Mouse (Mus musculus) heart, adult 2 months (tissue): ENCODE results near the gene Rph3a. TPM values are rescaled to one million over a fixed set of nuclear protein-coding genes. Genes with fewer than 3 reads are reported as not detected.

Experiments used
- DNase-seq, 2 experiments: peaks; one replicate each; pipeline ENCODE4 v3.0.0; 2021
- H3K27ac ChIP-seq: fragments of 200-600 bp; 2 replicates; pipeline ENCODE4 v1.8.1; 2022
- H3K27me3 ChIP-seq: fragments of 200-500 bp; 2 replicates; pipeline ENCODE4 v1.6.1; 2012; ENCODE audit warnings: mild to moderate bottlenecking, low read length, inconsistent platforms, mixed read lengths; ENCODE audit not compliant: control insufficient read depth, insufficient read depth
- H3K36me3 ChIP-seq: fragments of 200-500 bp; 2 replicates; pipeline ENCODE4 v1.6.1; 2012; ENCODE audit warnings: low read length, inconsistent platforms; ENCODE audit not compliant: control insufficient read depth, insufficient read depth
- H3K4me1 ChIP-seq: fragments of 200-500 bp; 2 replicates; pipeline ENCODE4 v1.6.1; 2011; ENCODE audit warnings: low read length; ENCODE audit not compliant: control insufficient read depth, insufficient read depth
- H3K4me3 ChIP-seq: fragments of 200-600 bp; 2 replicates; pipeline ENCODE4 v1.8.1; 2022
- H3K79me2 ChIP-seq: fragments of 200-500 bp; replicated peaks from 2 replicates; pipeline ENCODE4 v1.6.1; 2012; ENCODE audit warnings: mild to moderate bottlenecking, inconsistent platforms, low read length, moderate library complexity, mixed read lengths; ENCODE audit not compliant: control insufficient read depth, insufficient read depth
- H3K9ac ChIP-seq: fragments of 200-500 bp; 2 replicates; pipeline ENCODE4 v1.6.1; 2012; ENCODE audit warnings: low read depth, mild to moderate bottlenecking, control low read depth, inconsistent platforms, low read length, mixed read lengths
- CTCF ChIP-seq: fragments of 200-600 bp; IDR thresholded peaks from 2 replicates; pipeline ENCODE4 v1.8.1; 2022; ENCODE audit warnings: antibody characterized with exemption, mild to moderate bottlenecking, moderate library complexity
- EP300 ChIP-seq: fragments of 200-500 bp; IDR thresholded peaks from 2 replicates; pipeline ENCODE4 v1.6.1; 2011; ENCODE audit warnings: low read depth, low read length, control low read depth; ENCODE audit not compliant: insufficient read depth
- POLR2A ChIP-seq: fragments of 200-500 bp; IDR thresholded peaks from 2 replicates; pipeline ENCODE4 v1.6.1; 2011; ENCODE audit warnings: mild to moderate bottlenecking, low read depth, low read length, control low read depth; ENCODE audit not compliant: insufficient read depth
- WGBS: fragments of 180-500 bp; shearing (Covaris S2); methylation state at CpG from one replicate; pipeline ENCODE4 v1.1.7; 2018; 5-methylcytosine and 5-hydroxymethylcytosine counted together
- intact Hi-C: fragments of 180-260 bp; cut with DNase I; formaldehyde crosslinking; loops from one replicate; pipeline ENCODE4 v1.15.1; 2025
- long read RNA-seq: library from polyadenylated mRNA; stranded (forward); transcript quantifications from one replicate; pipeline ENCODE4 v2.0.0, GENCODE M21; 2021
- polyA plus RNA-seq: library from polyadenylated mRNA; depleted of rRNA; stranded (reverse); fragments of >200 nt; gene quantifications from 2 replicates; pipeline ENCODE4 v1.2.3, GENCODE M21; 2012; rRNA removed
- total RNA-seq, 2 experiments: library from RNA; stranded (reverse); gene quantifications; 2 replicates each; pipeline ENCODE4 v1.2.3; 2021

Rph3a gene
- not detected for total RNA-seq
- 0.06 TPM in 1 of 2 replicates, not detected in the other for polyA plus RNA-seq
- long read RNA-seq = 0 reads

DNA sequence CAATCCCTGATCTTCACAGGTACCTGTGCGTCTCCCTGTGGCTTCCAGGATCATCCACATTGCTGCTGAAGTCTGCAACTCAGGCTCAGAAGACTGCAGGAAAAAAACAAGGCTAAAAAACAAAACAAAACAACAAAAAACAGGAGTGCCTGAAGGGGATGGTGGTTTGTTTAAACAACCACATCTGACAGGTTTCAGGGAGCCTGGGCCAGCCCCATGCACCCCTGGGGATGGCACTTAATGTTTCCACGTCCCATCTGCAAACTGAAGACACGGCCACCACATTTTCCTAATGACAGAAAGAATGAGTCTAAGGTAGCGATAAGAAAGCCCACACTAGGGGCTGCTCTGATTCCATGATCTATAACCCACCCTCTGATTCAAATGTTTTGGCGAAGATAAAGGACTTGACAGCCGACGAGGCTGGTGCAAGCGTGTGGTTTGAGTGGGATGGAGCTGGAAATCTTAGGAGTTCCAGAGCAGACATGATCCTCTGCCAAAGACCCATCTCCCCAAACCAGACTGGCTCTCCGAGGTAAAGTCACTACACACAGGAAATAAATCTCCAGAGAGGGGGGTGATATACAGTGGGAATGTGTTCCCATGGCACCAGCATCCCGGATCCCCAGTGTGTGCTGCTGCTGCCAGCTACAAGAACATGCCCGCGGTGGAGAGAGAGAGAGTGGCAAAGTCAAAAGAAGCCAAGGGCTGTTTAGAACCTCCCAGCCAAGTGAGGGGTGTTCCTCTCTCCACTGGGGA lies at the start of gene Rph3a:
Gene Rph3a, minus strand, starts transcription at position 282 of the 759 bp plus-strand sequence.
- no peak for TF ChIP-seq POLR2A
- TF ChIP-seq EP300 = no peak
- no peak for TF ChIP-seq CTCF
- Histone ChIP-seq H3K9ac (no peak within 1 kb of the TSS), H3K36me3 (no peaks in the 10 kb centered on the region), H3K27ac (no peak within 1 kb of the TSS), H3K4me1 (no peaks in the 10 kb centered on the region), H3K27me3 (peaks cover 2% of the 10 kb centered on the region; the same call in 1 of the 2 replicates), H3K79me2 (no peaks in the 10 kb centered on the region), H3K4me3 (no peak within 1 kb of the TSS)
- intact Hi-C loops = no loop called here
- WGBS = 67% methylated on average over 12 of the region's 12 CpGs
- DNase-seq = no peak

DNA sequence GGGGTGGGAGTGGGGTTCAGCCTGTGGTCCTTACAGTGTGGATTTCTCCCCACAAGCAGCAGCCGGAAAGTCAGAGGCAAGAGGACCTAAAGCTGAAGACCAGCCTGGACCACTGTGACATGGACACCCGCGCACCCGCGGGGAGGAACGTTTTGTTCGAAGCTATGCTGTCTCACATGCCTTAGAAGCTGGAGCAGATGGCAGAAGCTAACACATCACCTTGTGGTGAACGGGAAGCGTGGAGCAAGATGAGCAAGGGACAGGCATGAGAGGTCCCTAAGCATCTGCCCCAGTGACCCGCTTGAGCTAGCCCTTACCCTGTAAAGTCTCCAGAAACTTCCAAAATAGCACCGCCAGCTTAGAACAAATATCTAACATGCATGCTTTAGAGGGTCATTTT lies 48.4 kb upstream of the Rph3a start:
- H3K4me1 ChIP-seq = no peaks in the 10 kb centered on the region
- no peaks in the 10 kb centered on the region for H3K79me2 ChIP-seq
- H3K4me3 ChIP-seq = no peak overlapping the region
- H3K36me3 ChIP-seq = no peaks in the 10 kb centered on the region
- TF ChIP-seq EP300 = no peak
- no peak for TF ChIP-seq CTCF
- TF ChIP-seq POLR2A = no peak
- intact Hi-C loops = no loop called here
- WGBS = 83% methylated on average over 11 of the region's 11 CpGs
- no peak overlapping the region for H3K27ac ChIP-seq
- no peak overlapping the region for H3K9ac ChIP-seq
- no peaks in the 10 kb centered on the region for H3K27me3 ChIP-seq
- DNase-seq = no peak

DNA sequence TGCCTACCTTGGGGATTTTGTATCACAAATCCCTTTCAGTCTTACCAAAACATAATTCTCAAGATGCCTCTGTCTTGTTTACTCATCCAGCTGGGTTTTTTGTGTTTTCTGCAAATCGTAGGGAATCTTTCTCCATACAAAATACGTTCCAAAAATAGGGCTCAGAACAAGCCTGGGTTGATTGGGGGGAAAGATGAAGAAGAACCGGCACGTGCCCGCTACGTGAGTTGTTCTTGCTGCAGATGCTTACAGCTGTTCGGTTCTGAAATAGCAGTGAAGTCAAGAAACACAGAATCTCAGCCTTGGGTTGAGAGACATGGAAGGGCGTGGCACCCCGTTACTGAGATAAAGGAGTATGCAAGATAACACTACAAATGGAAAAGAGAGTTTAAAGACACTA lies 44.0 kb upstream of the Rph3a start:
- WGBS = 58% methylated on average over 9 of the region's 9 CpGs
- H3K79me2 ChIP-seq = no peaks in the 10 kb centered on the region
- no peak overlapping the region for H3K4me3 ChIP-seq
- intact Hi-C loops = no loop called here
- no peaks in the 10 kb centered on the region for H3K36me3 ChIP-seq
- no peak overlapping the region for H3K27ac ChIP-seq
- TF ChIP-seq CTCF (no peak), POLR2A (no peak), EP300 (no peak)
- H3K9ac ChIP-seq = no peak overlapping the region
- DNase-seq = no peak
- no peaks in the 10 kb centered on the region for H3K27me3 ChIP-seq
- no peaks in the 10 kb centered on the region for H3K4me1 ChIP-seq

DNA sequence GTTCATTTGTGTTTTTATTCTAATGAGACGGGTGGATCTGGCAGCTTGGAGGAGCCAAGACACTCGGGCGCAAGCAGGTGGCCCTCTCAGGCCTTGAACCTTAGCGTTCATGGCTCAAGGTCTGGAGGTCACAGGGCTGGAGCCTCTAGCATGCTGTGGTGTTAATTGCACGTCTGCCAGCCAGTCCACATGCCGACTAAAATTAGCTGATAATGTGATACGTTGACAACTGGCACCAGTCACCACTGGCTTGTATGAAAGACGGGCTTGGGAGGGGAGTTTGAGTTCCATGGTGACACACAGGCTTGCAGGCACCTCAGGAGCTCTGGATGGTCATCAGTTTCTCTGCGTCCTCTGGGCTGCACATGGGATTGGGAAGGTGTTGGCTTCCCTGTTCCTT lies 31.9 kb upstream of the Rph3a start:
- H3K79me2 ChIP-seq = no peaks in the 10 kb centered on the region
- no peaks in the 10 kb centered on the region for H3K36me3 ChIP-seq
- WGBS = 34% methylated on average over 9 of the region's 9 CpGs
- no peak overlapping the region for H3K27ac ChIP-seq
- no peak overlapping the region for H3K4me3 ChIP-seq
- no peak overlapping the region for H3K9ac ChIP-seq
- no peaks in the 10 kb centered on the region for H3K4me1 ChIP-seq
- peak; percentile 19 to 51 for DNase-seq
- TF ChIP-seq POLR2A (no peak), CTCF (no peak), EP300 (no peak)
- no peaks in the 10 kb centered on the region for H3K27me3 ChIP-seq
- intact Hi-C loops = no loop called here

DNA sequence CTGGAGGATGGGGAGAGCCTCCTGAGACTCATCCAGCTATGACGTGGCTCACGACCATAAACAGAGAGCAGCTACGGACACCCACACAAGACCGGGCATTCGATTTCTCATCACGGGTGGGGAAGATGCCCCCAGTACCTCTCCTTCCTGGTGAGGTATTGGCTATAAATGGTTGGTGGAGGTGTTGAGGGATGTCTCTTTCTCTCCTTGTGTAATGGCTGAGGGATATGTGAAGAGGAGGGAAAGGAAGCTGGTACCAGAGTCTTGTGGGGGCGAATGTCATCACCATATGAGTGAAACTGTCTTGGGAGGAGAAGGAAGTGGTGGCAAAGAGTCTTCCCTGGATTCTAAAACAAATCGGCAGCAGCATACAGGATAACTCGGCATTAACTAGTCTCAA lies 29.6 kb upstream of the Rph3a start:
- Histone ChIP-seq H3K4me3 (no peak overlapping the region), H3K79me2 (no peaks in the 10 kb centered on the region), H3K27me3 (no peaks in the 10 kb centered on the region), H3K36me3 (no peaks in the 10 kb centered on the region), H3K4me1 (no peaks in the 10 kb centered on the region), H3K27ac (no peak overlapping the region), H3K9ac (no peak overlapping the region)
- 79% methylated on average over 9 of the region's 9 CpGs for WGBS
- TF ChIP-seq EP300 (no peak), CTCF (no peak), POLR2A (no peak)
- intact Hi-C loops = no loop called here
- DNase-seq = no peak

DNA sequence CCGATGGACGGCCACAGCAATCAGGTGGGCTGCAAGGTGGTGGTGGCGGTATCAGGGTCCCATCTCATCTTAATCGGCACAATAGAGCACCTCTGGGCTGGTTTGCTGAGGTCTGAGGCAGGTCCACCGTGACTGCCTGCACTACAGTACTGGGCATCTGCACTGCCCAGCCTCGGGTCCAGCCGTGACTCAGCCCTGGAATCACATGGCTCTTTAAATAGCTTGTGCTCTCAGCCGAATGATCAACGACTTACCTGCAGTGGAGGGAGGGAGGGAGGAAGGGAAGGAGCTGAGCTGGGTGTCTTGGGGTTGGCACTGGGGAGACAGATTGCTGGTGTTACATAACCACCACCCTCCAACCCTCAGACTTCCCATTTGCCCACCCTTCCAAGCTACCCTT lies 20.3 kb upstream of the Rph3a start:
- H3K4me3 ChIP-seq = no peak overlapping the region
- intact Hi-C loops = no loop called here
- no peaks in the 10 kb centered on the region for H3K27me3 ChIP-seq
- 69% methylated on average over 9 of the region's 9 CpGs for WGBS
- no peaks in the 10 kb centered on the region for H3K79me2 ChIP-seq
- no peak for DNase-seq
- no peak overlapping the region for H3K9ac ChIP-seq
- no peaks in the 10 kb centered on the region for H3K36me3 ChIP-seq
- no peak for TF ChIP-seq POLR2A
- H3K4me1 ChIP-seq = no peaks in the 10 kb centered on the region
- no peak overlapping the region for H3K27ac ChIP-seq
